Mouse (Mus musculus) left cerebral cortex, adult 11 months (tissue): ENCODE measurements around the gene Fn3k.

Experiments
- DNase-seq: peaks from one replicate; pipeline ENCODE4 v3.0.0; 2022; ENCODE audit warnings: low spot score

The Fn3k gene

GRCm38 (mm10) chr11:121434156-121435155 lies at the start of gene Fn3k:
Gene Fn3k (plus strand): TSS chr11:121434913.
- DNase-seq: peak; percentile 93

- peak; percentile 95 for DNase-seq
These were observed 46.8 kb upstream of the Fn3k start, which contains the start of gene Rab40b for GRCm38 (mm10) chr11:121387750-121388553. Gene Rab40b (minus strand): TSS chr11:121388251.

GRCm38 (mm10) chr11:121388554-121388945 lies 46.2 kb upstream of the Fn3k start:
- no peak for DNase-seq

- DNase-seq: no peak
These were observed 43.9 kb upstream of the Fn3k start for GRCm38 (mm10) chr11:121390793-121391192.

- no peak for DNase-seq
These were observed 42.3 kb upstream of the Fn3k start for GRCm38 (mm10) chr11:121392405-121392804.

- DNase-seq: peak; percentile 63
These were observed 27.2 kb upstream of the Fn3k start for GRCm38 (mm10) chr11:121407366-121408155.

GRCm38 (mm10) chr11:121414762-121415161 lies 20.0 kb upstream of the Fn3k start:
- DNase-seq: no peak

GRCm38 (mm10) chr11:121415351-121415750 lies 19.4 kb upstream of the Fn3k start:
- no peak for DNase-seq

- no peak for DNase-seq
These were observed 16.7 kb upstream of the Fn3k start for GRCm38 (mm10) chr11:121417971-121418370.

GRCm38 (mm10) chr11:121418932-121419331 lies 15.8 kb upstream of the Fn3k start:
- DNase-seq: no peak

GRCm38 (mm10) chr11:121420379-121420778 lies 14.3 kb upstream of the Fn3k start:
- no peak for DNase-seq

GRCm38 (mm10) chr11:121420830-121421552 lies 13.7 kb upstream of the Fn3k start, which contains the start of gene Fn3krp:
Gene Fn3krp (plus strand): TSS chr11:121421401.
- DNase-seq: peak; percentile 99

- DNase-seq: no peak
These were observed 13.1 kb upstream of the Fn3k start for GRCm38 (mm10) chr11:121421553-121422173.

GRCm38 (mm10) chr11:121433397-121433796 lies 1.3 kb upstream of the Fn3k start:
- no peak for DNase-seq

GRCm38 (mm10) chr11:121437236-121437635 lies 2.5 kb downstream of the Fn3k start:
- no peak for DNase-seq

GRCm38 (mm10) chr11:121439686-121440292 lies 5.1 kb downstream of the Fn3k start:
- no peak for DNase-seq

- DNase-seq: no peak
These were observed 6.9 kb downstream of the Fn3k start for GRCm38 (mm10) chr11:121441653-121442052.

- no peak for DNase-seq
These were observed 7.4 kb downstream of the Fn3k start for GRCm38 (mm10) chr11:121442076-121442475.

- no peak for DNase-seq
These were observed 16.6 kb downstream of the Fn3k start for GRCm38 (mm10) chr11:121451216-121451726.
